Mouse (Mus musculus) small intestine, adult 2 months (tissue): Measurements from ENCODE around the gene Snd1.

Experiments used
- CTCF ChIP-seq: fragments of 200-500 bp; IDR thresholded peaks from 2 replicates; pipeline ENCODE4 v1.5.1; 2012; ENCODE audit warnings: low read depth, mild to moderate bottlenecking, control low read depth, inconsistent platforms, low read length, moderate library complexity, mixed read lengths; ENCODE audit not compliant: insufficient replicate concordance, insufficient read length; ENCODE audit errors: extremely low read depth
- POLR2A ChIP-seq: fragments of 200-500 bp; IDR thresholded peaks from 2 replicates; pipeline ENCODE4 v1.6.1; 2012; ENCODE audit warnings: low read depth, mild to moderate bottlenecking, control low read depth, inconsistent platforms, low read length, moderate library complexity

GRCm38 (mm10) chr6:28879315-28879714 lies 404.4 kb downstream of the Snd1 start:
- TF ChIP-seq POLR2A (no peak), CTCF (no peak)
